Mouse (Mus musculus) cortical plate, adult 2 months (tissue): ENCODE data around the gene Gata1.
"Not testable (repeated sequence)": the region's sequence is repeated elsewhere in the genome, so short reads cannot be mapped to it uniquely, and the experiment has no call there.

Experiments used
- CTCF ChIP-seq: fragments of 200-500 bp; IDR thresholded peaks from 2 replicates; pipeline ENCODE4 v1.5.1; 2011; ENCODE audit warnings: mild to moderate bottlenecking, control low read depth, low read length; ENCODE audit not compliant: insufficient read depth; ENCODE audit errors: extremely low read depth
- POLR2A ChIP-seq: fragments of 200-500 bp; IDR thresholded peaks from 2 replicates; pipeline ENCODE4 v1.6.1; 2011; ENCODE audit warnings: mild to moderate bottlenecking, low read length, control low read depth; ENCODE audit not compliant: insufficient read depth; ENCODE audit errors: extremely low read depth

GRCm38 (mm10) chrX:8015675-8016074 is 37.8 kb upstream of the Gata1 start:
- TF ChIP-seq POLR2A, CTCF: not testable (repeated sequence)
